Mouse (Mus musculus) T-cell, adult 2 months (primary cell): ENCODE results near the gene Med13.
"Not testable (repeated sequence)": the region's sequence is repeated elsewhere in the genome, so short reads cannot be mapped to it uniquely, and the experiment has no call there.

ENCODE experiments used
- DNase-seq: peaks from one replicate; pipeline ENCODE4 v3.0.0; 2022; ENCODE audit warnings: low spot score

Med13 gene

GRCm38 (mm10) chr11:86380521-86381238 is 23.3 kb upstream of the Med13 start:
- DNase-seq, result no peak

GRCm38 (mm10) chr11:86378981-86379380 is 21.6 kb upstream of the Med13 start:
- DNase-seq, result no peak

- DNase-seq, result no peak
Measured at GRCm38 (mm10) chr11:86377841-86378240, 20.4 kb upstream of the Med13 start.

- no peak for DNase-seq
Measured at GRCm38 (mm10) chr11:86376707-86377106, 19.3 kb upstream of the Med13 start.

GRCm38 (mm10) chr11:86375086-86375485 is 17.7 kb upstream of the Med13 start:
- DNase-seq, result no peak

- DNase-seq, result peak; percentile 59
Measured at GRCm38 (mm10) chr11:86371266-86371665, 13.9 kb upstream of the Med13 start.

GRCm38 (mm10) chr11:86369860-86370259 is 12.5 kb upstream of the Med13 start:
- DNase-seq, result peak; percentile 19

GRCm38 (mm10) chr11:86369003-86369402 is 11.6 kb upstream of the Med13 start:
- DNase-seq, result no peak

GRCm38 (mm10) chr11:86364709-86365452 is 7.5 kb upstream of the Med13 start:
- DNase-seq, result no peak

GRCm38 (mm10) chr11:86357984-86358528 is 654 bp upstream of the Med13 start:
- peak; percentile 99 for DNase-seq

GRCm38 (mm10) chr11:86356007-86356853 is 1.2 kb downstream of the Med13 start:
- no peak for DNase-seq

- DNase-seq, result no peak
Measured at GRCm38 (mm10) chr11:86353586-86353985, 3.8 kb downstream of the Med13 start.

- DNase-seq, result no peak
Measured at GRCm38 (mm10) chr11:86351766-86352315, 5.6 kb downstream of the Med13 start.

GRCm38 (mm10) chr11:86350636-86351138 is 6.7 kb downstream of the Med13 start:
- DNase-seq, result no peak

- DNase-seq, result no peak
Measured at GRCm38 (mm10) chr11:86349325-86349724, 8.1 kb downstream of the Med13 start.

- DNase-seq, result no peak
Measured at GRCm38 (mm10) chr11:86348872-86349271, 8.5 kb downstream of the Med13 start.

- no peak for DNase-seq
Measured at GRCm38 (mm10) chr11:86347387-86348122, 9.8 kb downstream of the Med13 start.

GRCm38 (mm10) chr11:86346525-86346924 is 10.9 kb downstream of the Med13 start:
- DNase-seq, result no peak

- DNase-seq, result not testable (repeated sequence)
Measured at GRCm38 (mm10) chr11:86344940-86345339, 12.5 kb downstream of the Med13 start.

- DNase-seq, result no peak
Measured at GRCm38 (mm10) chr11:86324251-86324650, 33.2 kb downstream of the Med13 start.

GRCm38 (mm10) chr11:86314992-86315391 is 42.4 kb downstream of the Med13 start:
- not testable (repeated sequence) for DNase-seq
